Mouse (Mus musculus): Measurements from ENCODE around the gene Tmem273. TPM values are rescaled to one million over a fixed set of nuclear protein-coding genes. Genes with fewer than 3 reads are reported as not detected.

Gene Tmem273
- polyA plus RNA-seq, 1 experiment from 2014 or later: 0.68 TPM

GRCm38 (mm10) chr14:32817258-32817657 lies 31.5 kb downstream of the Tmem273 start:
- peak; percentile 86 for ATAC-seq (replicated peaks; ENCODE audit: extremely low read depth, insufficient read depth, low FRiP score)
- H3K36me3 ChIP-seq (ENCODE audit: control insufficient read depth, insufficient read depth): no peaks in the 10 kb centered on the region
- peaks cover 22% of the 10 kb centered on the region; the same call in 1 of the 2 replicates for H3K4me1 ChIP-seq (ENCODE audit: control insufficient read depth, insufficient read depth, low read length)
- H3K4me3 ChIP-seq (ENCODE audit: low read length): no peak overlapping the region
- peak overlapping the region; percentile 59 for H3K27ac ChIP-seq (ENCODE audit: low read length)
- 29% methylated on average over 7 of the region's 7 CpGs for WGBS
- no peaks in the 10 kb centered on the region for H3K27me3 ChIP-seq (ENCODE audit: control insufficient read depth, insufficient read depth, low read length)
- peak overlapping the region; percentile 45 for H3K4me2 ChIP-seq (ENCODE audit: low read depth, low read length)
- no peaks in the 10 kb centered on the region for H3K9me3 ChIP-seq (replicated peaks; ENCODE audit: control insufficient read depth, low read length)
- H3K9ac ChIP-seq (ENCODE audit: low read length): no peak overlapping the region

GRCm38 (mm10) chr14:32819297-32819696 lies 33.5 kb downstream of the Tmem273 start:
- Histone ChIP-seq H3K4me3 (ENCODE audit: low read length) (no peak overlapping the region), H3K4me1 (ENCODE audit: control insufficient read depth, insufficient read depth, low read length) (peaks cover 25% of the 10 kb centered on the region; the same call in 1 of the 2 replicates), H3K36me3 (ENCODE audit: control insufficient read depth, insufficient read depth) (no peaks in the 10 kb centered on the region), H3K27ac (ENCODE audit: low read length) (no peak overlapping the region), H3K4me2 (ENCODE audit: low read depth, low read length) (no peak overlapping the region), H3K9me3 (replicated peaks; ENCODE audit: control insufficient read depth, low read length) (no peaks in the 10 kb centered on the region), H3K27me3 (ENCODE audit: control insufficient read depth, insufficient read depth, low read length) (no peaks in the 10 kb centered on the region), H3K9ac (ENCODE audit: low read length) (no peak overlapping the region)
- WGBS: 54% methylated on average over 1 of the region's 1 CpGs
- ATAC-seq (replicated peaks; ENCODE audit: extremely low read depth, insufficient read depth, low FRiP score): no peak

- H3K9me3 ChIP-seq (replicated peaks; ENCODE audit: control insufficient read depth, low read length): no peaks in the 10 kb centered on the region
- no peaks in the 10 kb centered on the region for H3K36me3 ChIP-seq (ENCODE audit: control insufficient read depth, insufficient read depth)
- ATAC-seq (replicated peaks; ENCODE audit: extremely low read depth, insufficient read depth, low FRiP score): no peak
- no peak overlapping the region for H3K27ac ChIP-seq (ENCODE audit: low read length)
- 74% methylated on average over 4 of the region's 4 CpGs for WGBS
- no peak overlapping the region for H3K9ac ChIP-seq (ENCODE audit: low read length)
- H3K27me3 ChIP-seq (ENCODE audit: control insufficient read depth, insufficient read depth, low read length): no peaks in the 10 kb centered on the region
- no peak overlapping the region for H3K4me2 ChIP-seq (ENCODE audit: low read depth, low read length)
- no peak overlapping the region for H3K4me3 ChIP-seq (ENCODE audit: low read length)
- peaks cover 20% of the 10 kb centered on the region for H3K4me1 ChIP-seq (ENCODE audit: control insufficient read depth, insufficient read depth, low read length)
These were observed 37.0 kb downstream of the Tmem273 start for GRCm38 (mm10) chr14:32822812-32823211.

GRCm38 (mm10) chr14:32823861-32824260 lies 38.1 kb downstream of the Tmem273 start:
- Histone ChIP-seq H3K4me3 (ENCODE audit: low read length) (no peak overlapping the region), H3K9me3 (replicated peaks; ENCODE audit: control insufficient read depth, low read length) (no peaks in the 10 kb centered on the region), H3K4me1 (ENCODE audit: control insufficient read depth, insufficient read depth, low read length) (peaks cover 14% of the 10 kb centered on the region), H3K27me3 (ENCODE audit: control insufficient read depth, insufficient read depth, low read length) (no peaks in the 10 kb centered on the region), H3K36me3 (ENCODE audit: control insufficient read depth, insufficient read depth) (no peaks in the 10 kb centered on the region), H3K4me2 (ENCODE audit: low read depth, low read length) (no peak overlapping the region), H3K27ac (ENCODE audit: low read length) (no peak overlapping the region), H3K9ac (ENCODE audit: low read length) (no peak overlapping the region)
- no peak for ATAC-seq (replicated peaks; ENCODE audit: extremely low read depth, insufficient read depth, low FRiP score)
- WGBS: 75% methylated on average over 3 of the region's 3 CpGs

GRCm38 (mm10) chr14:32824267-32825150 lies 38.7 kb downstream of the Tmem273 start:
- H3K4me2 ChIP-seq (ENCODE audit: low read depth, low read length): no peak overlapping the region
- H3K4me3 ChIP-seq (ENCODE audit: low read length): no peak overlapping the region
- no peaks in the 10 kb centered on the region for H3K27me3 ChIP-seq (ENCODE audit: control insufficient read depth, insufficient read depth, low read length)
- 55% methylated on average over 14 of the region's 14 CpGs for WGBS
- H3K9me3 ChIP-seq (replicated peaks; ENCODE audit: control insufficient read depth, low read length): no peaks in the 10 kb centered on the region
- peaks cover 12% of the 10 kb centered on the region for H3K4me1 ChIP-seq (ENCODE audit: control insufficient read depth, insufficient read depth, low read length)
- H3K27ac ChIP-seq (ENCODE audit: low read length): no peak overlapping the region
- 0 out of 2 replicates have a peak, but pooled peaks have one; percentile 18 for ATAC-seq (replicated peaks; ENCODE audit: extremely low read depth, insufficient read depth, low FRiP score)
- H3K9ac ChIP-seq (ENCODE audit: low read length): no peak overlapping the region
- no peaks in the 10 kb centered on the region for H3K36me3 ChIP-seq (ENCODE audit: control insufficient read depth, insufficient read depth)

- WGBS: 16% methylated on average over 11 of the region's 11 CpGs
- Histone ChIP-seq H3K4me3 (ENCODE audit: low read length) (no peak overlapping the region), H3K27ac (ENCODE audit: low read length) (no peak overlapping the region; the same call in 1 of the 2 replicates), H3K4me1 (ENCODE audit: control insufficient read depth, insufficient read depth, low read length) (peaks cover 12% of the 10 kb centered on the region), H3K9ac (ENCODE audit: low read length) (no peak overlapping the region), H3K9me3 (replicated peaks; ENCODE audit: control insufficient read depth, low read length) (peaks cover 4% of the 10 kb centered on the region; the same call in 1 of the 2 replicates), H3K36me3 (ENCODE audit: control insufficient read depth, insufficient read depth) (no peaks in the 10 kb centered on the region), H3K4me2 (ENCODE audit: low read depth, low read length) (peak overlapping the region; percentile 27; the same call in 1 of the 2 replicates), H3K27me3 (ENCODE audit: control insufficient read depth, insufficient read depth, low read length) (no peaks in the 10 kb centered on the region)
- peak; percentile 66; the same call in 1 of the 2 replicates for ATAC-seq (replicated peaks; ENCODE audit: extremely low read depth, insufficient read depth, low FRiP score)
These were observed 39.8 kb downstream of the Tmem273 start for GRCm38 (mm10) chr14:32825426-32826032.

- 58% methylated on average over 4 of the region's 4 CpGs for WGBS
- no peak for ATAC-seq (replicated peaks; ENCODE audit: extremely low read depth, insufficient read depth, low FRiP score)
These were observed 41.4 kb downstream of the Tmem273 start for GRCm38 (mm10) chr14:32827165-32827564.

GRCm38 (mm10) chr14:32827994-32828650 lies 42.4 kb downstream of the Tmem273 start:
- ATAC-seq (replicated peaks; ENCODE audit: extremely low read depth, insufficient read depth, low FRiP score): peak; percentile 16; the same call in 1 of the 2 replicates
- Histone ChIP-seq H3K4me3 (ENCODE audit: low read length) (no peak overlapping the region), H3K9me3 (replicated peaks; ENCODE audit: control insufficient read depth, low read length) (peaks cover 4% of the 10 kb centered on the region; the same call in 1 of the 2 replicates), H3K27me3 (ENCODE audit: control insufficient read depth, insufficient read depth, low read length) (no peaks in the 10 kb centered on the region), H3K27ac (ENCODE audit: low read length) (peak overlapping the region; percentile 21), H3K4me1 (ENCODE audit: control insufficient read depth, insufficient read depth, low read length) (peaks cover 12% of the 10 kb centered on the region), H3K9ac (ENCODE audit: low read length) (no peak overlapping the region), H3K36me3 (ENCODE audit: control insufficient read depth, insufficient read depth) (no peaks in the 10 kb centered on the region), H3K4me2 (ENCODE audit: low read depth, low read length) (no peak overlapping the region)
- 52% methylated on average over 6 of the region's 6 CpGs for WGBS

More at GRCm38 (mm10) chr14:32827165-32827564, 41.4 kb downstream of the Tmem273 start:
- Histone ChIP-seq H3K36me3 (ENCODE audit: control insufficient read depth, insufficient read depth) (no peaks in the 10 kb centered on the region), H3K9ac (ENCODE audit: low read length) (no peak overlapping the region), H3K4me2 (ENCODE audit: low read depth, low read length) (no peak overlapping the region), H3K27me3 (ENCODE audit: control insufficient read depth, insufficient read depth, low read length) (no peaks in the 10 kb centered on the region), H3K4me1 (ENCODE audit: control insufficient read depth, insufficient read depth, low read length) (peaks cover 12% of the 10 kb centered on the region), H3K9me3 (replicated peaks; ENCODE audit: control insufficient read depth, low read length) (peaks cover 4% of the 10 kb centered on the region; the same call in 1 of the 2 replicates), H3K4me3 (ENCODE audit: low read length) (no peak overlapping the region), H3K27ac (ENCODE audit: low read length) (no peak overlapping the region)
